Mouse (Mus musculus) lung, postnatal 36 days (tissue): Measurements from ENCODE around the gene Dock1.

Experiments
- DNase-seq: peaks from one replicate; pipeline ENCODE4 v3.0.0; 2022; ENCODE audit warnings: mixed read lengths

Dock1 gene

DNA sequence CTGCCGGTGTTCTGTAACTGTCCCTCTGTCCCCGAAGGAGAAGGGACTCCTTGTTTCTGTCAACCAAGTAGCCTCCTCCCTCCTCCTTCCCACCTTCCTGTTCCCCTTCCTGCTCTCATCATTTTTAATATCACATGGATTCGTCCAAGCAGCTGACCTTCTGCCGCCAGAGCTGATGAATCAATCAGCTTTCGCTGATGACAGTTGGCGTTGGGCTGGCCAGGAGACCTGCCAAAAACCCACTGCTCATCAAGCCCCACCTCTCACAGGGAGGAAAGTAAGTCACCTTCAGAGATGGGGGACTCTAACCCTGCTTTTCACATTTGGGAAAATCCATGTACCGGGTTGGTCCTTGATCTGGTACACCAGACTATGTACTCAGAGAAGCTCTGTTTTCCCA lies 87.2 kb downstream of the Dock1 start:
- DNase-seq, result no peak

- DNase-seq, result no peak
These were observed 91.3 kb downstream of the Dock1 start for GRCm38 (mm10) chr7:134761799-134762198.

DNA sequence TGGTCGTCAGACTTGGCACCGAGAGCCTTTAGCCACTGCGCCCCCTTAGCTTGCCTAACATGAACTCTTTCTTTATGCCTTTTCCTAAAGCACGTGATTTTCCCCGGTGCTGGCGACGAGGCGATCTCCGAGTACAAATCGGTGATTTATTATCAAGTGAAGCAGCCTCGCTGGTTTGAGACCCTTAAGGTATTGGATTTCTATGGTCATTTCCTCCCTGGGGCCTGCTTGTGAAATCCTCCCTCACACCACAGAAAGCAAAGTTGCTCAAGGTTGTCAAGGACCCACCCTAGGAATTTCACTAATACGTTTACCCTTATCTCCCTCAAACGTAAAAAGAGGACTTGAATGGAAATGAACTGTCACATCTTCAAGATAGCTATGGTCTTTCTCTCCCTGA lies 94.7 kb downstream of the Dock1 start:
- DNase-seq, result no peak

GRCm38 (mm10) chr7:134771314-134771713 lies 100.9 kb downstream of the Dock1 start:
- DNase-seq, result no peak

DNA sequence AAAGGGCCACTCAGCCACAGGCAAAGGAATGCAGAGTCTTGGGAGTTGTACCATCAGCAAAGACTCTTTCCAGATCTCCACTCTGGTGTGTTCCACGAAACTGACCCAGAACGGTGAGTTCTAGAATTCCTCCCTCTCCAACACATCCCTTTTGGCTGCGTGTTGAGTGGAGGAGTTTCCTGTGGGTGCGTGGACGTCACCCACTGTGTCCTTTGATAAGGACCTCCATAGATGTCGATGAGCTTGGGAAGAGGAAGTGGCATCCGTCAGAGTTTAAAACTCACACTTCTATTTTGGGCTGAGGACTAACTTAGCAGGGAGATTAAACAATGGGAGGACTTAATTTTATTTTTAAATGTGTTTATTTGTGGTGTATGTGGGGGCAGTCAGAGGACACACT lies 101.9 kb downstream of the Dock1 start:
- no peak for DNase-seq

DNA sequence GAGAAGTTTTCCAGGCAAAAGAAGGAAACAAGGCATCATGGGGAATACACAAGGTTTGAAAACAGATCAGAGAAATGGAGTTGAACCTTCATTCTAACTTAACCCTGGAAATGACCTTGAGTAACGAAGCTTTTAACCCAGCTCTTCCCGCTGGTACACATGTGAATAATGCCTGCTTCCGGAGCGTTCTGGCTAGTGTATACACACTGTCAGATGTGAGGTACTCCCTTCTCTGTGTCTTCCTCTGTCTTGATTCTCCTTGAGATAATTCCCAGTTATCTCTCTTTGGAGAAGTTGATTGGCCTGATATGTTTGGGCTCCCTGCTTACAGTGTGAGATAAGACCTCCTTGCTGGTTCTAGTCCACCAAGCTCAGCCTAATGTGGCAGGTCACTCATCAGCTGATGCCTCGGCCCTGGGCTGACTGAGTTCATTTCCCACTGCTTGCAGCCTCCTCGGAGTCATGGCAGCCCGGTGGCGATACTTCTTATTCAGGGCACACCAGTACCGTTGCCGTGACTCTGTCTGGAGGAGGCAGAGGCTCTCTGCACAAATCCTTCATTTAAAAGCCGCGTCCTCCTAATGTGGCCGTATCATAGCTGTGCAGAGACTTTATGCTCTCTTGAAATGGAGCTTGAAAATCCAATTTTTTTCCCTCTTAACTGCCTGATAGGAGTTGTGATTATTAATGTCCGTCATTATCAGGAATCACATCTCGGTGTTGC lies 102.6 kb downstream of the Dock1 start:
- peak; percentile 14 for DNase-seq

- peak; percentile 32 for DNase-seq
These were observed 103.4 kb downstream of the Dock1 start for GRCm38 (mm10) chr7:134773761-134774415.

GRCm38 (mm10) chr7:134774468-134775162 lies 104.2 kb downstream of the Dock1 start:
- DNase-seq, result no peak

GRCm38 (mm10) chr7:134775671-134776070 lies 105.2 kb downstream of the Dock1 start:
- no peak for DNase-seq

DNA sequence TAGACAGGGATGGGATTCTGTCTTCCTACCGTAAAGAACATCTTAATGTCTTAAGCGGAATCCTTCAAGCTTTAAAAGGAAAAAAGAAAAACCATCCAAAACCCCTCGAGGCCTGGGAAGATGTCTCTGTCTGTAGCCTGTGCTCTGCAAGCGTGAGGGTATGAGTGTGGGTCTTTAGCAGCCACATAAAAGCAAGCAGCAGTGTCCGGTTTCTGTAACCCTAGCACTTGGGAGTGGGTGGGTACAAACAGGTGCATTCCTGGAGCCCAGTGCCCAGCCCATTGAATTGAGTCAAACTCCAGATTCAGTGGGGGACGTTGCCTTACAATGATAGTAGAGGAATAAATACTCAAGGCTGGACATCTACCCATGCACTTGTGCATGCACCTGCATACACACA lies 105.9 kb downstream of the Dock1 start:
- DNase-seq, result no peak

- DNase-seq, result no peak
These were observed 109.3 kb downstream of the Dock1 start for GRCm38 (mm10) chr7:134779761-134780160.

GRCm38 (mm10) chr7:134787110-134787509 lies 116.7 kb downstream of the Dock1 start:
- DNase-seq, result no peak

DNA sequence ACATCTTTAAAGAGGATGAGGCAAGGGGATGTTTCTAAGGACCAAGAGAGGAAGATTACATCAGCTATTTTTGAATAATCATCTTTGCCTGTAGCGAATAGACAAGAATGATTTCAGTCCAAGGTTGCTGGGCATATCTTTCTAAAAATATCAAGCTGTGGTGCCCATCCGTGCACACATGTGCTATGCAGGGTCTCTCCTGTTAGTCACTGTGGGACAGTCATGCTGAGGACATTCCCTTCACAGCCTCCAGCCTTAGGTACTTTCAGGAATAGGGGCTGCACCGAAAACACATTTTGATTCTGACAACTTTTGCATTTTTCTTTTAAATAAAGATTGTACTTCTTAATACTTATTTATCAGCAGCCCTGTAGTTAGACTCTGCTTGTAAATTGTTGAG lies 124.4 kb downstream of the Dock1 start:
- no peak for DNase-seq

GRCm38 (mm10) chr7:134800079-134800478 lies 129.6 kb downstream of the Dock1 start:
- DNase-seq, result no peak

DNA sequence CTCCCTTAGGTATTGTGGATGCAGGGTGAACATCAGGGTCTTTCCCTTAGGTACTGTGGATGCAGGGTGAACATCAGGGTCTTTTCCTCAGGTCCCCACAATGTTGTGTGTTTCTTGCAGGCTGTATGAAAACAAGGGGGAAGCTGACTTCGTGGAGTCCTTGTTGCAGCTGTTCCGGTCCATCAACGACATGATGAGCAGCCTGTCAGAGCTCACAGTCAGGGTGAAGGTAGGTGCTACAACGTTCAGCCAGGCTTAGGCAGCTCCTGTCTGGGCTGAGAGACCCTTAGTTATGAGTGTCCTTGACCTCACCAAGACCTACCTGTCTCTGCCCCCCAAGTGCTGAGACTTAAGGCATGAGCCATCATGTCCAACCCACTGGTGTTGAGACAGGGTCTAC lies 134.0 kb downstream of the Dock1 start:
- DNase-seq, result no peak

- DNase-seq, result no peak
These were observed 136.3 kb downstream of the Dock1 start for GRCm38 (mm10) chr7:134806799-134807198.

GRCm38 (mm10) chr7:134808406-134808805 lies 138.0 kb downstream of the Dock1 start:
- DNase-seq, result no peak

DNA sequence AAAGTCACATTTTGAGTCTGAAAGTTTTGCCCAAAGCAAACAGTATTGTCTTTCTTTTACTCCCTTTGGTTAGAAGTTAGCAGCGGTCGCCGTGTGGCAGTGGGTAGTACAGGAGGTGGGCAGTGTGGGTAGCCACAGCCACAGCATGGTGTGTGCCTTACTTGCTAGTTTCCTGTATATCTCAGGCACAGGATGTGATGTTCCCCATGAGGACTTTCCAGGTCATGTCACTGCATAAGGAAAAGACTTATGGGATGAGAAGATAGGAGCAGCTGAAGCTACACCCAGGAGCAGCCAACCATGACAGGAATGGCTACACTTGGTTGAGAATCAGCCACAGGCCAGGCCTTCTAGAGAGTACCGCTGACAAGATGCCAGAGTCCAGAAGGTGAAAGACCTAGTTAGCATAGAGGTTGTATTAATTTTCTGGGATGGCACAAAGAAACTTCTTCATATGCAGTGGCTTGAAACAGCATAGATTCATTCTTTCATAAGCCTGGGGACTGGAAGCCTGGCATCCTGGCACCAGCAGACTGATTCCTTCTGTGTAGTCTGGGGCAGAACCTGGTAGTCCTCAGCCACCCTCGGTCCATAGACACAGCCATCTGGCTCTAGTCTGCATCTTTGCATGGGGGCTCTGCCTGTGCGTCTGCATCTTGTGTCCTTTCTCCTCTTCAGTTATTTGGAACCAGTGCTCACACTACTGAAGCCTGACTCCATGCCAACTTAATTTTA lies 139.0 kb downstream of the Dock1 start:
- DNase-seq, result no peak

- DNase-seq, result no peak
These were observed 148.0 kb downstream of the Dock1 start for GRCm38 (mm10) chr7:134818471-134818870.

GRCm38 (mm10) chr7:134821264-134821663 lies 150.8 kb downstream of the Dock1 start:
- no peak for DNase-seq

- DNase-seq, result no peak
These were observed 151.6 kb downstream of the Dock1 start for GRCm38 (mm10) chr7:134822006-134822405.

GRCm38 (mm10) chr7:134823891-134824290 lies 153.4 kb downstream of the Dock1 start:
- no peak for DNase-seq

- no peak for DNase-seq
These were observed 169.6 kb downstream of the Dock1 start for GRCm38 (mm10) chr7:134840066-134840465.
